Mouse (Mus musculus) olfactory bulb, adult 2 months (tissue): ENCODE data around the gene Evx2.

Experiments
- CTCF ChIP-seq: fragments of 200-500 bp; IDR thresholded peaks from 2 replicates; pipeline ENCODE4 v1.5.1; 2012; ENCODE audit warnings: low read depth, mild to moderate bottlenecking, low read length, moderate library complexity; ENCODE audit not compliant: insufficient read depth
- POLR2A ChIP-seq: fragments of 200-500 bp; IDR thresholded peaks from 2 replicates; pipeline ENCODE4 v1.6.1; 2012; ENCODE audit warnings: mild to moderate bottlenecking, low read depth, low read length, moderate library complexity; ENCODE audit not compliant: insufficient read depth

- no peak for TF ChIP-seq CTCF
- TF ChIP-seq POLR2A, result no peak
Observed at GRCm38 (mm10) chr2:74686988-74687697, 27.8 kb upstream of the Evx2 start.
